Mouse (Mus musculus) cerebellum, adult 8-10 months (tissue): ENCODE results near the gene Hoxa7.

Experiments used
- DNase-seq: peaks from one replicate; pipeline ENCODE4 v3.0.0; 2022

The Hoxa7 gene

DNA sequence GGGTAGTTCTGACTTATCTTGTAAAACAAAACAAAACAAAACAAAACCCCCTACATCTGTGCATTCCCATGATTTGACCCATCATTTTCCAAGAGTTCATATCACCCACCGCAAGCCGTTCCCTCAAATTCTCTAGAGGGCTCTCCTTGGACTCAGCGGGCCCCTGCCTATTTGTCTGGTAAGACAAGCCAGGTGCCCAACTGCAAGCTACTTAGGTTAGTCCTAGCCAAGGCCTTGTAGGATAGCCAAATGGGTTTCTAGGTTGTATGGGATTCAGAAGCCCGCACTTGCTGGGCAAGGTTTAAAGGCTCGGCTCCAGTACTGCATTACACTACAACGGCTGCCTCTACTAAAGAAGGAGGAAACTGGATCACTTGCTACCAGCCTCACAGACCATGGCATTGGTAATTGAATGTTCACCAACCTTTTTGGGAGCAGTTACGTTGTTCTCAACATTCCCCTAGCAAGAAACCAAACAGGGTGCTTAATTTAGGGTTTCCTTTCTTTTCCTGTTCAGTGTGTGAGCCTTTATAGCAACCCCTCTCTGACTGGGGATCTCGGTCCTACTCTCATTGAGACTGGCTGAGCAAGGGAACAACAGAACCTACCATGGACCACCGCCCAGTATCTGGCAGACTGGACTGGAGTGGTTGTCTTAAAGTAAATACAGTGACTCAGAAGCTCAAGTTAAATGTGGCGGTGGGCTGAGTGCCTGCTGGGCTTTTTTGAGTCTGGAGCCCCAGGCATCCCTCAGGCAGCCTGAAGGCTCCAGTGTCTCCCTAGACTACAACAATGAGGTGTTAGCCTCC is 15.9 kb upstream of the Hoxa7 start:
- no peak for DNase-seq

DNA sequence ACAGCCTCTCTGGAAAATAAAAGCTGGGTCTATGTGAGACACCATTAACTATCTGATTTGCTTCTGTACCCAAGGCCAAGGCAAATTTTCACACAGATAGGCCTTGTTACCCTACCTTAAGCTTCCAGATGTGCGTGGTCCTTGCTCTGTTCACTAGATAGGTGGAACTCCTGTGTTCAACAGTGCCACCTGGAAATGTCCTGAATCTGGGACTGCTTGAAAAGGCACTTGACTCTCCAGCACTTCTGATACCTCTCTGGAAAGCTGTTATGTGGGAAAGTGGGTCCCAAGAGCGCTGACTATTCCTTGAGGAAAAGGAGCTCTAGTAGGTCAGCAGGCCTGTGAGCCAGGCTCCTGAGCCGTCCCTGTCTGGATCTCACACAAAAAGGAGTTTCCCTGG is 15.2 kb upstream of the Hoxa7 start:
- no peak for DNase-seq

DNA sequence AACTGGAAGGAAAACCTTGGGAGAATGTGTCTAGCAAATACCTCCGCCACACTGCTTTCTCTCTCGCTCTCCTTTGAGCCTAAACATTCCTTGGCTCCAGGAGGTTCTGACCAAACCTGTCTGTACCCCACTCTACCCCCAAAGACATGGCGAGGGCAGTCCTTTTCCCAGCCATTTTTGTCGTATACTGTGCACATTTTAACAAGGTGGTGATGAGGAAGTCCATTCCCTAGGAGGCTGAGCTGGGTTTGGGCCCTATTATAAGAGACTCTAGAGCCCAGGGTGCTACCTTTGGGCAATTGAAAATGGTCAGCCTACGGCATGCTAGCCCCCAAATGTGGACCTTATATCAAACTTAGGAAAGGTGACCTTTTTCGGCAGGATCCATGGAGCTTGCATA is 14.2 kb upstream of the Hoxa7 start:
- DNase-seq: no peak

DNA sequence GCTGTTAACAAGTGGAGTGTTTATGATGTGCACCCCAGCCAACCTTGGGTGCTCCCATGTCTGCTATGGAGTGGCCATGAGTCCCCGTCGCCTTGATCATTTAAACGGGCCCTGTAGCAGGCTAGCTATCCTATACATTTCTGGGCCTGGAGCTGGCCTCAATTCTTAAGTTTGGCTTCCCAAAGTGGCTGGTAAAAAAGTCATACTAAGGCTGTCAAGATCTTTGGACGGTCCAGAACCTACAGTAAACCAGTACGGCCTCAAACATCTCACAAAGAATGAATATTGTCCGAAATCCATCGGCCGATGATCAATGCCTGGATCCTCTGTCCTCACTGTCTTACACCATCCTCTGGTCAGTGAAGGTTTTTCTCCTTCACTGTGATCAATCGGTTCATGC is 13.6 kb upstream of the Hoxa7 start:
- no peak for DNase-seq

DNA sequence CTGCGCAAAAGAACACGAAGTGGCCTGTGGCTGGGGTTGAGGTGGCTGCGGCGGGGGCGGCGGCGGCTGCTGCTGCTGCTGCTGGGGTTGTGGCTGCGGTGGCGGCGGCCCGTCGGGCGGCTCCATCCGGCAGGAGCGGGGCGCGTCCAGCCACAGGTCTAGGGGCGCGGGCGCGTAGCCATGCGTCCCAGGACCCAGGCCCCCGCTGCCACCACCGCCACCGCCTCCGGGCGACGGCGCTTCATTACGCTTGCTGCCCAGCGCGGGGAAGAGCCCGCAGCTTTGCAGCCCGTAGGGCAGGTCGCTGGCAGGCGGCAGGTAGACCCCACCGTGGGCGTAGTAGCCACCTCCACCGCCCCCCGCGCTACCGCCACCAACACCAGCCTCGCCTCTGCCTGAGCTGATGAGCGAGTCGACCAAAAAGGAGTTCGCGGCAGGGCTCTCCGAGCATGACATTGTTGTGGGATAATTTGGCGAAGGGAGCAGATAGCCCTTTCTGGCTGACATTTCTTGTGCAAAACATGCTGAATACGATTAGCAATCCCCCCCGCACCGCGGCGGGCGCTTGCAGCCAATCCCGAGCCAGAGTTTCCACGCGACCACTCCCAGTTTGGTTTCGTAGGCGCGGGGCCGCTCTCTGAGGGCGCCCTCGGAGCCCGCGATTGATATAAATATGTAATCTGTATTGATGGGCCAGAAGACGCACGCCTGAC is 12.9 kb upstream of the Hoxa7 start:
- DNase-seq: no peak

DNA sequence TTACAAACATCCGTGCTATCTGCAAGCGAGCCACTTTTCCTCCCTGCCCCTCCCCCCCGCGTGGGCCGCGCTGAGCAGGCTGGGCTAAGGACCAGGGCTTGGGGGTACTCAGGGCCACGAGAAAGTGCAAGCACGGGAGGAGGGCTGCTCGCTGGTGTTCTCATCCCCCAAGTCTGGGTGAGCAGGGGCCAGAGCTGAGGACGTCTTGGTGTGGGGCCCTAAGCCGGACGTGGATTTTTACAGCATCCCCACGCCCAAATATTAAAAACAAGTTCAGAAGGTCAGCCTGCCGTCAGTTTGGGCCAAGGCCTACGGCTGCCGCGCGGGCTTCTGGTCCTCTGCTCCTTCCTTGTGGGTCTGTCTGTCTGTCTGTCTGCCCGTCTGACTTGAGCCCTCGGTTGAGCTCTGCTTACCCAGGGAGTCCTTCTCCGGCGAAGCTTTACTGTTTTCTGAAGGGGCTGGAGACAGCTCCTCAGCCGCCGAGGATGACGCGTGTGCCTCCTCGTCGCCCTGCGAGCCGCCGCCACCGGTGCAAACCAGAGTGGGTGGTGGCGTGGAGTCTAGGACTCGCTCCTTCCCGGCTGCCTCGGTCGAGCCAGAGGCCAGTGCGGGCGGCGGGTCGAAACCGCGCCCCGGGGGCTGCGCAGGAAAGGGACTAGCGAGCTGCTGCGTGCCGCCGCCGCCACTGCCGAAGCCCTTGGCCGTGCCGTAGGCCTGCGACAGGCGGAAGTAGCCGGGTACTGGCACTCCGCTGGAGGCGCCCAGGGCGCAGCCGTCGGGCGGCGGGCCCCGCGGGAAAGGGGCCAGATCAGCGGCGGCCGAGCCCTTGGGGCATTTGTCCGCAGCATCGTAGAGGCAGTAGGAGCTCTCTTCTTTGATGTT is 12.1 kb upstream of the Hoxa7 start:
- no peak for DNase-seq

DNA sequence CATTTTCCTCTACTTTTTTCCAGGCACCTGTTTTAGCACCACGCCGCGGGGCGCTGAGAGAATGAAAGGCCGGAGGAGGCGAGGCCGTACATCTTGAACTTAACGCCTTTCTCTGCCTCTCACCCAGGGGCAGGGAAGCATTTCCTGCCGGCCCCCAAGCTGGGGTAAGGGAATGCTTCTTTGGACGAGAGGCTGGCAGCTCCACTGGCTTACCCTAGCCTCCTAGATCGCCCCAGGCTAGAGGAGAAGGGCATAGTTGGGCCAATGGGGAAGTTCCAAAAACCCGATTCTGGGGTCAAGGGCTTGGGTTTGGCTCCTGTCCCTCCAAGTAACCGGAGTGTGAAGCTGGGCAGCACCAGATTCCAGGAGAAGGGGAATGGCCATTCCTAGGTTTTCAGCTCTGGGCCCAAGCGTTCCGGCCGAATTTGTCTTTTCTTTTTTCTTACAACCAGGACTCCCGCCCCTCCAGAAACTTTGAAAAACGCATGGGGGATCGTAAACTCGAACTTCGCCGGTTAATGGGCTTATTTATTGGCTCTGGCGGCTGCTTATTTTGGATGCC is 11.4 kb upstream of the Hoxa7 start:
- no peak for DNase-seq

DNA sequence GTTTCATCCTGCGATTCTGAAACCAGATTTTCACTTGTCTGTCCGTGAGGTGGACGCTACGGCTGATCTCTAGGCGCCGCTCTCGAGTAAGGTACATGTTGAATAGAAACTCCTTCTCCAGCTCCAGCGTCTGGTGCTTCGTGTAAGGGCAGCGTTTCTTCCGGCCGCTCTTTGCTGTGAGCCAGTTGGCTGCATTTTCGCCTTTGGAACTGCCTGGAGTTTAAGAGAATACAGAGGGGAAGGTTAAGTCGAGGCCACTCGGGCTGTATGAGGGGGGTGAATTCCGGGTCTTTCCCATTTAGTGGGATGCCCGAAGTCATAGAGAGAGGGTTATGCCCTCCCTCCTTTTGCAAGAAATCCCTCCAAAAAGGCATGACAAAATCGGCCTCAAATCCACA is 10.9 kb upstream of the Hoxa7 start:
- DNase-seq: no peak

DNA sequence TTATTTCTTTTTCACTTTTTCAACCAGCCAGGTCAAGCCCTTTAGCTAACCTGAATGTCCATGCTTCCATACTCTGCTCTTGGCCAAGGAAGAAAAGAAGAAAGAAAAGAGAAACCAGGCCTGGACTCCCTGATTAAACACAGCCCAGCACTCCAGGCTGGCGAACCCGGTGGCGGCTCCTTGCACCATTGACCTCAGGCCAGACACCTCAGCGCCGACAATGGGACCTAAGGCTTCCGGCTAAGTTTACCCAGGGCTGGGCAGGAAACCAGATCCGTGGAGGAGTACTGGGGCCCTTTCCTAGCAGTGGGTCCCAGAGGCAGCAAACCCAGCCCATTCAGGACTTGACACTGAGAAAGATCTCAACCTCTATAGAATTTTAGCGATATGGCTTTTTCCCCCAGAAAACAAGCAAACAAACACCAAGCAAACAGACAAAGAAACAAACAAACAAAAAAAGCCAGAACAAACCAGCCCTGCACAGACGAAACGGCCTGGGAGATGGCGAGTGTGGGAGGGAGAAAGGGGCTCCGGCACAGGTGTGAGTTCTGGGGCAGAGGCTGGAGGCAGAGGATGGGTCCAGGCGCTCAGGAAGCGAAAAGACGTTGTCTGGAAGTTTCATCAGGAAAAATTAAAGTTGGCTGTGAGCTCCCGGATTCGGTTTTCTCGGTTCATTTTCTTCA is 10.4 kb upstream of the Hoxa7 start:
- no peak for DNase-seq

DNA sequence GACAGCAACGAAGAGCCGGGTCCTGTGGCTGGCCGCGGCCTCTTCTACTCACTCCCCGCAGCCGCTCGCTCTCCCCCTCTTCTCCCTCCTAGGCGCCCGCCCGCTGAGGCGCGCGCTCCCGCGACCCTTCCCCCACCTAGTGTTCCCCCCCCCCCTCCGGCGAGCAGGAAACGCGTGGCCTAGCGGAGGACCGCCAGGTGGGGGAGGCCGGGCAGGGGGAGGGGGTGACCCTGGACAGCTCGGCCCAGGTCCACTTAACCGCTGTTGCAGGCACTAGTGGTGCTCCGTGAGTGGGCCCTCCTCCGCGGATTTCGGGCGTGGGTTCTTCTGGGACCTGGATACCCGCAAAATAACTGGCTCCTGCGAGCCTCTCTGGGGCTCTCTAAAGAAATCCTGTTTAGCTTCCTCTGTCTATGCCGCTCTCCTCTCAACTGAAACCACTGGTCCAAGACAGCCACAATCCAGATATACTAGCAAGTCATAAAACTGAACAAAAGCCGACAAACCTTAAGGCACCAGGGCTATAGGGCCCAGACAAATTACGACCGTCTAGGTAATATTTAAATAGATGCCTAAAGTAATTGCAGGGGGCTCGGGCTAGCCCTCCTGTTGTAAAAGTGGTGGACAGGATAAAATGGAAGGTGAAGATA is 9.0 kb upstream of the Hoxa7 start, which contains the start of gene Hoxa9:
Hoxa9 (minus strand) TSS at position 574 of the 650 bp plus-strand sequence.
- no peak for DNase-seq

DNA sequence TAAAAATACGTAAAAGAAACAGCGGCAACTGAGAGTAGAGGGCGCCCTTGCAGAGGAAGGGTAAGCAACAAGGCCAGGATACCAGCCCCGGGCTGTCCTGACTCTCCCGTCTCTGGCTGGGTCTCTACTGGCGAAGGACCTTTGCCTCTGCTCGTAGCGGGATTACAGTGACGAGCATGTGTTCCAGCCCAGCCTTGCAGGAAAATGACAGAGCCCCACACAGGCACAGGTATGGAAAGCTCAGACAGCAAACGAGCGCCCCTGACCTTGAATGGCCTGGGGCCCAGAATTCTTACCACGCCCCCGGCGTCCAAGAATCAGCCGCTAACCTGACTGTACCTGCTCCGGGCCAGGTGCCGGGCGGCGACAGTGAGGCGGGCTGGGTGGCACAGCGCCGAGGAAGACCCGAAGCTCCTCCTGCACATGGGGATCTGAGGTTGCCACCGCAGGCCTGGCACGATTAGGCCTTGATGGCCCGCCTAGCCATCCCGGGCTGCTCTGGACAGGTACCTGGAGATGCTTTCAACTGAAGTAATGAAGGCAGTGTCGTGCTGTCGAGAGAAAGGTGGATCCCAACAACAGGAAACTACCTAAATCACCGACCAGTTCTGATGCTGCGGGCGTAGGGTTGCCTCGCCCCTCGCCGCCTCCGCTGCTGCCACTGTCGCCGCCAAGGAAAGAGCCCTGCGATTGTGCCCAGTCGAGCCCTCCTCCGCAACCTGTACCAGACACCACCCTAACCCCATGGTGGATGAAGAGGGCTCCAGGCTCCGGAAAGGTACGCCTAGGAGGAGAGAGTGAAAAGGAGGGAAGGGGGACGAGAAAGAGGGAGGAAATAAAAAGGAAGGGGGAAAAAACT is 8.1 kb upstream of the Hoxa7 start:
- DNase-seq: no peak

DNA sequence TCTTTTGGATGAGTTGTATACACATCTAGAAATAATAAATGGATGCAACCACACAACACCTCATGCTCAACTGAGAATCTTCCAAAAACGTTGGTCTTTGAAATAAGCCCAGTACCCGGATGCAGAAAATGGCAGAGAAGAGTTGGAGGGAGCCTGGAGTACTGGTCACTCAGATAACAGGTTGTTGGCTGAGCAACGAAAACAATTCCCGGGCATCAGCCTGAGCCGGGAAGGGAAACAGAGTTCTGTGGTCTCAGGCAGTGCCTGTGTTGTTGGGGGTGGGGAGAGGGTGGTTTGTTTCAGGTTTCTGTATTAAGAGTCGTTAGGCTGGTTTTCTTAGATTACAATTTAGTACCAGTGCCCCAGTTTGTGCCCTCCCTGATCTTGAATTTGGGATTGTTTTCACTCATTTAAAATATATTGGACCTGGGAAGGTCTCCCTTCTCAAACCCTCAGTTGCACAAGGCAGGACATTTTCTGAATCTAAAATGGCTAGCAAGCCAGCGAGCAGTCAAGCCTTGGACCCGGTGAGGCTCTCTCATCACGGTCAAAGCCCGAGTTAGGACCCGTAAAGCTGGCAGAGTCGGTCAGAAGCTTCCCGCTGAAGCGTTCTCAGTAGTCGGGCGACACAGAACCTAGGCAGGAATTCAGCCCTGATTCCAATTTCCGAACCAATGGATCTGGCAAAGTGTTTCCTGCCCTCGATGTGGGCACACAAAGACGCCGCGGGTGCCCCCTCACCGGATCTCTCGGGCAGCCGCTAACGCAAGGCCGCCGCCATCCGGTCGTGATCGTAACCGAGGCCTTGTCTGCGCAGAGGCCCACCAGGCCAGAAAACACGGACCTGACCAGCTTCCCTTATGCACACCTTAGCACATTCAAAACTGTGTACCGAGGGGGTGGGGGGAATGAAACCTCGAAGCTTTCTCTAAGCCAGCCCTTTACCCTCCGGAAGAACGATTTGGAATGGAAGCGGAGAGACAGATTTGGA is 7.1 kb upstream of the Hoxa7 start:
- no peak for DNase-seq

DNA sequence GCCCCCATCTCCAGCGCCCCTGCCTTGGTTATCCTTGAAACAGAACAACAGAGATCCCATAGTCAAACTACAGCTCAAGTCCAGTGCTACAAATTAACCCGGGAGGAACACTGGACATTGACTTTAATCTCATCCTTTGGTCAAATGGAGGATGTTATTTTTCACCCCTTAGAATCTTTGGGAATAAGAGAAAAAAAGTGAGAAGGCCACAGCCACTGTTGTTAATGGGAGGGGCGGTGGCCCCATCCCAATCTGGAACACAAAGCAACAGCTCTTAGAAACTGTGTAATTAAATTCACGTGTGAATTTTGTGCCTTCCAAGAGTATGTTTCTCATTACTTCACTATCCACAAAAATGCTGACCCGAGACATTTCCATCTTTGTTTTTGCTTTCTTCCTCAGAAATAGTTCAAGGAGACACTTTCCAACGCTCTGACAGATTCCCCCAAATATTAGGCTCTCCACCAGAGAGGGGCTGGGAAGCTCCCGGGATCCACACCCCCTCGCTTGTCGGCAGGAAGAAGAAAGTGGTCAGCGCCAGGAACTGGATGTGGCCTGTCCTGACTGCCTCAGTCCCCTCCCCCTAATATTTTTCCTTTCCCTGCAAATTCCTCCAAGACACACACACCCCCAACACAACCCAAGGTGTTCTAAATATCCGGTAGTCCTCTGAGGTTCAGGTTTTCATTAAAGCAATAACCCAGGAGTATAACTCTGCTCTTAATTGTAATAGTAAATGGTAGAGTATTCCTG is 6.0 kb upstream of the Hoxa7 start:
- no peak for DNase-seq

DNA sequence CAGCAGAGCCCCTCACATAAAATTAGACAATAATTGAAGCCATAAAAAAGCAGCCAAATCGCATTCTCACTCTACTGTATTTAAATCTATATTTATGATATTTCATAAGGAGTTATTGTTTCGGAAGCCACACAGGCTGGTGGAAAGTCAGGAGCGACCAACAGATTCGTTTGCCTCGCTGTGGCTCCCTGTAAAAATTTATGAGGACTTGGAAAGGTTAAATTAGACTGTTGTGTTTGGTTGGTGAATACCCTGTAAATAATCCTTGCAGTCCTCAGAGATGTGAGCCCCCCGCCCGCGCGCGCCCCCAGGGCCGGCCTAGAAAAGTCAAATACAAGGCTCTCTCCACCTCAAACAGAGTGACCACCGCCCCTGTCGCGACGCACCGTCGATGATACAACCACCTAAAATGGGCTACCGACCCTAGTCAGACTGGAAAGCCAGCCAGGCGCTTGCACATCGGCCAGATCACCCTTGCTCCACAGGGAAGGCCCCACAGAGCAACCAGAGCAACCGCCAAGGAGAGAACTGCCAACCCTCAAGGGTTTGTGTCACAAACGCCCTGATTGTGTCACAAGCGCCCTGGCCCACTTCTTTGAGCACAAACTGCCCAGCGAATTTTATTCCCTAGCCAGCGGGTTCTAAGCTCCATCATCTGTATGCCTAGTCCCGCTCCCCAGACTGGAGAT is 5.1 kb upstream of the Hoxa7 start:
- no peak for DNase-seq

DNA sequence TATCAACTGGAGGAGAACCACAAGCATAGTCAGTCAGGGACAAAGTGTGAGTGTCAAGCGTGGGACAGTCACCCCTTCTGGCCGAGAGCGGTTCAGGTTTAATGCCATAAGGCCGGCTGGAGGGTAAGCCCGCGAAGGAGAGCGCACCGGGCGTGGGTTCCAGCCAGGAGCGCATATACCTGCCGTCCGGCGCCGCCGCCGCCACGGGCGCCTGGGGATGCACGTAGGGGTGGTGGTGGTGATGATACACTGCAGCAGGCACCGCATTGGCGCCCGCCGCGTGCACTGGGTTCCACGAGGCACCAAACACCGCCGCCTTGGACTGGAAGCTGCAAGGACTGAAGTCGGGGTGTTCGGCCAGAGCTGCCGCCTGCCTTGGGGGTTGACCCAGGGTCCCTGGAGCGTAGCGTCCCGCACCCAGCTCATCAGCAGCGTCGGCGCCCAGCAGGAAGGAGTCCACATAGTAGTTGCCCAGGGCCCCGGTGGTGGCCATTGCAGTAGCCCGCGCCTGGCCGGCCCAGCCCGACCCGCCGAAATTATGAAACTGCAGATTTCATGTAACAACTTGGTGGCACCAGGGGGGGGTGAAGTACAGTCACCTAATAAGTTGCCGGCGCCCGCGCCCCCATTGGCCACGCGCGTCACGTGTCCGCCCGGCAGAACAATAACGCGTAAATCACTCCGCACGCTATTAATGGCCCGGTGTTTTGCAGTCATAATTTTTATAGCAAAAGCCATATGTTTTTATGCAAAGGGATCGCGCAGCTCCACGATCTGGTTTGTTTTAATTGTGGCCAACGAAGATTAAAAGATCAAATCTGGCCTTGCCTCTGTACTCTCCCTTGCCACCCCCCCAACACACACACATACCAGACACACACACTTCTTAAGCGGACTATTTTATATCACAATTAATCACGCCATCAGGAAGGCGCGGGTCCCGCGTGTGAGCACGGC is 4.2 kb upstream of the Hoxa7 start:
- no peak for DNase-seq

DNA sequence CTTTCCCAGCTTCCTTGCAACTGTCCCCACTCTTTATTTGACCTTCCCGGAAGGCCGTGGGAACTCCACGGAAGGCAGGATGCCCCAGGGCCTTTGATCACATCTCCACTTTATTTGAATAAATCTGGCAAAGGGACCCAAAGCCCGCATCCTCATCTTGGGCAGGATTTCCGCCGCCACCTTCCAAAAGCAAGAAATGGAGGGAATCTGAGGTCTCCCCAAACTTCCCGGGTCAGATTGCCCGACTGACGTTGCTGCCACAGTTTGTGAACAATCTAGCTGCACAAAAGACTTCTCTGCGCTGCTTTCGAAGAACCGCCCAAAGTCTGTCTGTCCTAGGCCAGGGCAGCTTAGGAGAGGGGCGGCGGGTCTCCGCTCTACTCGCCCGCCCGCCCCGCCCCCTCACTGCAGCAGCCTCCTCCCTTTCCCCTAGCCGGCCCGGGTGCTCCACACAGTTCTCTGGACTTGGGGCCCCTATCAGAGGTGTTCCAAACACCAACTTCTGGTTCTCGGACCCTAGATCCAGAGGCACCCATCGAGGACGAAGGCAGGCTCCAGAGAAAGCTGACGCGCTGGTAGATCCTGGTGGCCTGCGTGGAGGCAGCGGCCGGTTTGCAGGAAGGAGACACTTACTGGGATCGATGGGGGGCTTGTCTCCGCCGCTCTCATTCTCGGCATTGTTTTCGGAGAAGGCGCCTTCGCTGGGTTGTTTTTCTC is 3.4 kb upstream of the Hoxa7 start:
- DNase-seq: no peak
